Mouse (Mus musculus): Measurements from ENCODE around the gene Cyp2c23. TPM values are rescaled to one million over a fixed set of nuclear protein-coding genes. Genes with fewer than 3 reads are reported as not detected.

Cyp2c23 gene
- polyA plus RNA-seq, 1 experiment from 2014 or later = 0.20 TPM

DNA sequence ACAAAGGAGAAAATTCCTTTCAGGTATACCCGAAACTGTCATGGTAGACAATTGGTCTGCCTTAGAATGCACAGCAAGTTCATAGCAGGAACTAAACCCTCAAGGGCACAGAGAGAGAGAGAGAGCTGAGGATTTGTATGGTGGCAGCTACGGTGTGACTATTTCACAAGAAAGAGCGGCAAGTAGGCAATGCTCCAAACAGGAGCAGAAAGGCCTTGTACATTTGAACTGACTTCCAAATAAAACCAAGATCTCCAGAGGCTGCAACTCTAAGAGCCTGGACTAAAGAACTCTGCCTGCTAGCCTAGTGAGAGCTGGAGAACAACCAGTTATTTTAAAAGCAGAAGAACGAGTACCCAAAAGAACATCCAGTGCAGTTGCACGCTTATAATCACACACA is 13.1 kb upstream of the Cyp2c23 start:
- Histone ChIP-seq H3K4me1 (ENCODE audit: control insufficient read depth, insufficient read depth, low read length) (no peaks in the 10 kb centered on the region), H3K4me3 (ENCODE audit: low read depth, low read length) (no peak overlapping the region), H3K27ac (ENCODE audit: low read depth, low read length) (no peak overlapping the region), H3K9ac (ENCODE audit: low read depth, low read length) (no peak overlapping the region), H3K27me3 (ENCODE audit: control insufficient read depth, insufficient read depth, low read length) (no peaks in the 10 kb centered on the region), H3K9me3 (replicated peaks; ENCODE audit: control insufficient read depth, low read length) (no peaks in the 10 kb centered on the region), H3K36me3 (ENCODE audit: control insufficient read depth, insufficient read depth, low read length) (peaks cover 3% of the 10 kb centered on the region; the same call in 1 of the 2 replicates), H3K4me2 (no peak overlapping the region)
- no peak for ATAC-seq (replicated peaks; ENCODE audit: insufficient number of reproducible peaks, low FRiP score, low TSS enrichment)
- 85% methylated on average over 5 of the region's 5 CpGs for WGBS (ENCODE audit: insufficient replicate concordance)

DNA sequence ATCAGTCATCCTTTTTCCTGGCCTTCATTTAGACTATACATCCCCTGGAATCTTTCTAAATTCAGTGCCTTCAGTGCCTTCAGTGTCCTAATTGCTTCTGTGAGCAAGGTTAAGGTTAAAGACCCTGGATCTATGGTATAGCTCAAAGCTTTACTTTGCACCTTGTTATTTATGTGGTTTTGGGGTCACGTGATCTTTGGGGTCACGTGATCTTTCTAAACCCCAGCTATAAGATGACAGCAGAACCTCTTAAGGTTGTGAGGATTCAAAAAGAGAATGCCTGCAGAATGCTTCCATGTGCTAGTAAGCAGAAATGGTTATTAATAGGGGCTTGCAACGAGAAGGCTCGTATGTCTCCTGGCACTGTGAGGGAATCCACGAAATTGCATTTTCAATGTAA is 4.4 kb upstream of the Cyp2c23 start:
- Histone ChIP-seq H3K4me2 (no peak overlapping the region), H3K9ac (ENCODE audit: low read depth, low read length) (no peak overlapping the region), H3K4me1 (ENCODE audit: control insufficient read depth, insufficient read depth, low read length) (no peaks in the 10 kb centered on the region), H3K9me3 (replicated peaks; ENCODE audit: control insufficient read depth, low read length) (no peaks in the 10 kb centered on the region), H3K27ac (ENCODE audit: low read depth, low read length) (no peak overlapping the region), H3K27me3 (ENCODE audit: control insufficient read depth, insufficient read depth, low read length) (no peaks in the 10 kb centered on the region), H3K4me3 (ENCODE audit: low read depth, low read length) (no peak overlapping the region), H3K36me3 (ENCODE audit: control insufficient read depth, insufficient read depth, low read length) (0 out of 2 replicates have a peak, but pooled peaks cover 3% of the 10 kb centered on the region)
- 88% methylated on average over 5 of the region's 5 CpGs for WGBS (ENCODE audit: insufficient replicate concordance)
- ATAC-seq (replicated peaks; ENCODE audit: insufficient number of reproducible peaks, low FRiP score, low TSS enrichment) = no peak

DNA sequence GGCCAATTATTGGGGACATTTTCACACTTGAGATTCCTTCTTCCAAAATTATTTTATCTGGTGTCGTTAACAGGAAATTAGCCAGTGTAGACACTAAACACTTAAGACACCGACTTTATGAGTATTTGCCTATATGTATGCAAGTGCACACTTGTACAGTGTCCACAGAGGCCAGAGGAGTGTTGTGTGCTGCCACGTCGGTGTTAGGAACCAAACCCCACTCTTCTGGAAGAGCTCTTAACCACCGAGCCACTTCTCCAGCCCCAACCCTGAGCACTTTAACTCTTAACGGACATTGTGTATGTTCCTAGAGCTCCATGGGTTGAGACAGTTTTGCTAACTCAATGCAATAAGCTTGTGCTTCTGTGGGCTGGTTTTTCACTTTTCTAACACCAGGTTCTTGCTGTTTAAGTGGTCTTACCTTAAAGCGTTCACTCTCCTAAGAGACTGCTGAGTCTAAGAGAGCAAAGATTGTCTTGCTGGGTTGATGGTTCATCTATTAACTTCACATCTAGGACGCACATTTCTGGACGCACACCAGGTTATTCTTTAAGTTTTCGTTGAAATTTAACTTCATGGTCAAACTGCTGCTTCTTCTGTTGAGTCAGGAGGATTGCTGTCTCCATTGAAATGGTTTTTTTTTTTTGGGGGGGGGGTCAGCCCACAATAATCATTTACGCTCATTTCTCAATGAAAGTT is 3.2 kb upstream of the Cyp2c23 start:
- 84% methylated on average over 11 of the region's 11 CpGs for WGBS (ENCODE audit: insufficient replicate concordance)
- no peak for ATAC-seq (replicated peaks; ENCODE audit: insufficient number of reproducible peaks, low FRiP score, low TSS enrichment)
- H3K4me2 ChIP-seq = no peak overlapping the region

DNA sequence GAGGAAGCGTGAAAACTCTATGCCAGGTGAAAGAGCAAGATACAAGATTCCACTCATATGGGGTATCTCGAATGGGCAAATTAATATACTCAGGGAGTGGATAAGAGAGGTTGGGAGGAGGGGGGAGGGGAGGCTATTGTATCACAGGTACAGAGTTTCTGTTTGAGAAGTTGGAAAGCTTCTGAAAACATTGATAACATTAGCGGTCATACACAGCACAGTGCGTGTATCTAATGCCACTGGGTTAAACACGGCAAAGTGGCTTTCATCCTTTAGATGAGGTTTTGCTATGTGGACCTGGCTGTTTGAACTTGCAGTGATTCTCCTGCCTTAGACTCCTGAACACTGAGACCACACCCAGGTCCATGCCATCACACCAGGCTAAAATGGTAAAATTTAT is 1.0 kb upstream of the Cyp2c23 start:
- Histone ChIP-seq H3K27ac (ENCODE audit: low read depth, low read length) (no peak overlapping the region), H3K9ac (ENCODE audit: low read depth, low read length) (no peak overlapping the region), H3K27me3 (ENCODE audit: control insufficient read depth, insufficient read depth, low read length) (no peaks in the 10 kb centered on the region), H3K36me3 (ENCODE audit: control insufficient read depth, insufficient read depth, low read length) (no peaks in the 10 kb centered on the region), H3K4me3 (ENCODE audit: low read depth, low read length) (no peak overlapping the region), H3K4me2 (no peak overlapping the region), H3K4me1 (ENCODE audit: control insufficient read depth, insufficient read depth, low read length) (no peaks in the 10 kb centered on the region; the same call in 1 of the 2 replicates), H3K9me3 (replicated peaks; ENCODE audit: control insufficient read depth, low read length) (no peaks in the 10 kb centered on the region)
- 89% methylated on average over 5 of the region's 5 CpGs for WGBS (ENCODE audit: insufficient replicate concordance)
- ATAC-seq (replicated peaks; ENCODE audit: insufficient number of reproducible peaks, low FRiP score, low TSS enrichment) = no peak

More for the DNA sequence above, 3.2 kb upstream of the Cyp2c23 start:
- H3K9me3 ChIP-seq (replicated peaks; ENCODE audit: control insufficient read depth, low read length) = no peaks in the 10 kb centered on the region
- H3K27ac ChIP-seq (ENCODE audit: low read depth, low read length) = no peak overlapping the region
- no peak overlapping the region for H3K4me3 ChIP-seq (ENCODE audit: low read depth, low read length)
- 0 out of 2 replicates have a peak, but pooled peaks cover 3% of the 10 kb centered on the region for H3K36me3 ChIP-seq (ENCODE audit: control insufficient read depth, insufficient read depth, low read length)
- no peaks in the 10 kb centered on the region for H3K27me3 ChIP-seq (ENCODE audit: control insufficient read depth, insufficient read depth, low read length)
- no peaks in the 10 kb centered on the region for H3K4me1 ChIP-seq (ENCODE audit: control insufficient read depth, insufficient read depth, low read length)
- H3K9ac ChIP-seq (ENCODE audit: low read depth, low read length) = no peak overlapping the region

DNA sequence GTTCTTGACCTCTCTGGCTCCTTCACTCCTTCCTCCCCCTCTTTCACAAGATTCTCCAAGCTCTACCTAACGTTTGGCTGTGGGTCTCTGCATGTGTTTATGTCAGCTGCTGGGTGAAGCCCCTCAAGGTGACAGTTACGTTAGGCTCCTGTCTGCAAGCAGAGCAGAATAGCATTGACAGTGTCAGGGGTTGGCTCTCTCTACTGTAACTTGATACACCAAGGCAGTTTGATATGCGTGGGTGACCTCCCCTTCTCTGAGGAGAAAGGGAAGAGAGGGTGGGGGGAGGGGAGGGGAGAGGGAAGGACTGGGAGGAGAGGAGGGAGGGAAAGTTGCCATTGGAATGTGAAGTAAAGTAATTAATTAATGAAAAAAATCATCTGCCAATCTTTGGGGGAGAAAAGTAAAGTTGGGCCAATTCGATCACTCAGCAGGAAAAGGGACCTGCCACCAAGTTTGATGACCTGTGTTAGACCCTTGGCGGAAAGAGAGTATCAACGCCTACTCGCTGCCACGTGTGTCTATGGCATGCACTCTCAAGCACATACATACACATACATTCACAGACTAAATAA is 2.0 kb downstream of the Cyp2c23 start:
- H3K9ac ChIP-seq (ENCODE audit: low read depth, low read length) = no peak overlapping the region
- no peaks in the 10 kb centered on the region; the same call in 1 of the 2 replicates for H3K4me1 ChIP-seq (ENCODE audit: control insufficient read depth, insufficient read depth, low read length)
- H3K4me2 ChIP-seq = no peak overlapping the region
- no peak for ATAC-seq (replicated peaks; ENCODE audit: insufficient number of reproducible peaks, low FRiP score, low TSS enrichment)
- 49% methylated on average over 8 of the region's 8 CpGs for WGBS (ENCODE audit: insufficient replicate concordance)
- H3K27ac ChIP-seq (ENCODE audit: low read depth, low read length) = no peak overlapping the region
- H3K27me3 ChIP-seq (ENCODE audit: control insufficient read depth, insufficient read depth, low read length) = no peaks in the 10 kb centered on the region
- no peaks in the 10 kb centered on the region for H3K9me3 ChIP-seq (replicated peaks; ENCODE audit: control insufficient read depth, low read length)
- H3K36me3 ChIP-seq (ENCODE audit: control insufficient read depth, insufficient read depth, low read length) = no peaks in the 10 kb centered on the region
- H3K4me3 ChIP-seq (ENCODE audit: low read depth, low read length) = no peak overlapping the region

DNA sequence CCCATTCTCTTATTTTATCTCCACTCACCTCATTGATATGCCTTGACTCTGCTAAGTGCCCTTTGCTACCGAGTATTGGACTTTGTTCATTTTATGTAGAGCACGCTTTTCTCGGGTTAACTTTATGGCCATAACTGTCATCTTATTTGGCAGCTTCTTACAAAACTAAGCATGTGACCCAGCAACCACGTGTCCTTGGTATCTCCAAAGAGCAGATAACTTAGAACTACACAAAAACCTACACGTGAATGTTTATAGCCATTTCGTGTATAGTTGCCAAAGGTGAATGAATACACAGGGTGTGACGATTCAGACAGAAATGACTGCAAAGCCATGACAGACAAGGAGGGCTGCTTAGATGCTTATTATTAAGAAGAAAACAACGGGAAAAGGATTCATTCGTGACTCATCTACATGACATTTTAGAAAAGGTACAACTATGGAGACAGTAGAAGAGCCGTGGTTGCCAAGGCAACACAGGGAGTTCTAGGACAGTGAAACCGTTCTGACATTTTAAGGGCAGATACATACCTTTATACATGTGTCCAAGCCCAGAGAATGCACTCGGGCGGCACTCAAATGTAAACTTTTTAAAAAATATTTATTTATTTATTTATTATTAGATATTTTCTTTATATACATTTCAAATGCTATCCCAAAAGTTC is 4.0 kb downstream of the Cyp2c23 start:
- H3K36me3 ChIP-seq (ENCODE audit: control insufficient read depth, insufficient read depth, low read length) = no peaks in the 10 kb centered on the region
- H3K27ac ChIP-seq (ENCODE audit: low read depth, low read length) = no peak overlapping the region
- no peak overlapping the region for H3K4me3 ChIP-seq (ENCODE audit: low read depth, low read length)
- H3K4me2 ChIP-seq = no peak overlapping the region
- 83% methylated on average over 13 of the region's 13 CpGs for WGBS (ENCODE audit: insufficient replicate concordance)
- H3K27me3 ChIP-seq (ENCODE audit: control insufficient read depth, insufficient read depth, low read length) = no peaks in the 10 kb centered on the region
- ATAC-seq (replicated peaks; ENCODE audit: insufficient number of reproducible peaks, low FRiP score, low TSS enrichment) = no peak
- no peaks in the 10 kb centered on the region; the same call in 1 of the 2 replicates for H3K4me1 ChIP-seq (ENCODE audit: control insufficient read depth, insufficient read depth, low read length)
- H3K9me3 ChIP-seq (replicated peaks; ENCODE audit: control insufficient read depth, low read length) = no peaks in the 10 kb centered on the region
- no peak overlapping the region for H3K9ac ChIP-seq (ENCODE audit: low read depth, low read length)

DNA sequence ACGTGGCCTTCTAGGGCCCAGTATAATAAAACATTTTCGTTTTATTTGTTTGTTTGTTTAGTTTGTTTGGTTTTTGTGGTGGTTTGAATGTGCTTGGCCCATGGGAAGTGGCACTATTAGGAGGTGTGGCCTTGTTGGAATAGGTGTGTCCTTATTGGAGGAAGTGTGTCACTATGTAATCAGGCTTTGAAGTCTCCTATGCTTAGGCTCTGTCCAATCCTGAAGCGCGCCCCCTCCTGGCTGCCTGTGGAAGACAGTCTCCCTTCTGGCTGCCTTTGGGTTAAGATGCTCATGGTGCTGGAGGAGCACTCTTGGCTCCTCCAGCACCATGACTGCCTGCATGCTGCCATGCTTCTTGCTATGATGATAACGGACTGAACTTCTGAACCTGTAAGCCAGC is 5.9 kb downstream of the Cyp2c23 start:
- no peak overlapping the region for H3K4me3 ChIP-seq (ENCODE audit: low read depth, low read length)
- H3K27me3 ChIP-seq (ENCODE audit: control insufficient read depth, insufficient read depth, low read length) = no peaks in the 10 kb centered on the region
- no peaks in the 10 kb centered on the region; the same call in 1 of the 2 replicates for H3K4me1 ChIP-seq (ENCODE audit: control insufficient read depth, insufficient read depth, low read length)
- ATAC-seq (replicated peaks; ENCODE audit: insufficient number of reproducible peaks, low FRiP score, low TSS enrichment) = no peak
- WGBS (ENCODE audit: insufficient replicate concordance) = 61% methylated on average over 5 of the region's 5 CpGs
- H3K36me3 ChIP-seq (ENCODE audit: control insufficient read depth, insufficient read depth, low read length) = no peaks in the 10 kb centered on the region
- H3K4me2 ChIP-seq = no peak overlapping the region
- no peak overlapping the region for H3K9ac ChIP-seq (ENCODE audit: low read depth, low read length)
- H3K9me3 ChIP-seq (replicated peaks; ENCODE audit: control insufficient read depth, low read length) = no peaks in the 10 kb centered on the region
- no peak overlapping the region for H3K27ac ChIP-seq (ENCODE audit: low read depth, low read length)

DNA sequence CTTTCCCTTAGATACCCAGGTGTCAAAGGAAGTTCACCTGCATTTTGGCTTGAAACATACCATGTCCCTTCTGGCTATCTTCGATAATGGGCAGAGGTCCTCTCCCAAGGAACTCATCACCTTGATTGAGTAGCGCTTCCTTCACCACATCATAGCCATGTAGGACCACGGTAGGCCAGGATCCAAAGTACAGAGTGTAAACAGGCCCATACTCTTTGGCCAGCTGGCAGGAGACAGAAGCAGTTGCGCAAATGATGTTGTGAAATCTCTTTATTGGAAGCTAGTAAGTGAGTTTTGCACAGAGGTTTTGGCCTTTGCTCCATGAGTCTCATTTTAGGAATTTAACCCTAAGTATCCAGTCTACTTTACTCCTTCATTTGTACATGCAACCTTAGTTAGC is 7.5 kb downstream of the Cyp2c23 start:
- Histone ChIP-seq H3K36me3 (ENCODE audit: control insufficient read depth, insufficient read depth, low read length) (no peaks in the 10 kb centered on the region), H3K9ac (ENCODE audit: low read depth, low read length) (no peak overlapping the region), H3K4me3 (ENCODE audit: low read depth, low read length) (no peak overlapping the region), H3K27me3 (ENCODE audit: control insufficient read depth, insufficient read depth, low read length) (no peaks in the 10 kb centered on the region), H3K9me3 (replicated peaks; ENCODE audit: control insufficient read depth, low read length) (no peaks in the 10 kb centered on the region), H3K4me2 (no peak overlapping the region), H3K4me1 (ENCODE audit: control insufficient read depth, insufficient read depth, low read length) (no peaks in the 10 kb centered on the region), H3K27ac (ENCODE audit: low read depth, low read length) (no peak overlapping the region)
- ATAC-seq (replicated peaks; ENCODE audit: insufficient number of reproducible peaks, low FRiP score, low TSS enrichment) = no peak
- WGBS (ENCODE audit: insufficient replicate concordance) = 90% methylated on average over 4 of the region's 4 CpGs
